12 mouse cellular contexts compared by ENCODE assay signal in genomic region chr2:174796998-174797397, GRCm38 (mm10). TPM values are rescaled to one million over a fixed set of nuclear protein-coding genes. Genes with fewer than 3 reads are reported as not detected.
DNase-seq lines count a peak whose midpoint lies in the region; ATAC-seq and TF ChIP-seq lines count a peak whose summit lies in the region.
"Had no signal": no experiment of that assay in that cellular context is flagged by ENCODE, and none has a peak within 500 bp of the region (broad histone marks: within the 10 kb centered on the region; RNA-seq: fewer than 3 reads in every experiment).

No protein-coding gene starts in this region.

- TF ChIP-seq CTCF in left cerebral cortex, adult 2 months (IDR thresholded peaks at IDR 0.05): peak; percentile 8
- peak; percentile 44 for TF ChIP-seq CTCF in Patski (IDR thresholded peaks at IDR 0.05)

- H3K9me3 ChIP-seq in limb, embryonic 15.5 days: no peaks in the 10 kb centered on the region
- H3K9me3 ChIP-seq in neural tube, embryonic 15.5 days (replicated peaks): no peaks in the 10 kb centered on the region
- H3K9me3 ChIP-seq: heart, embryonic 10.5 days; liver, embryonic 13.5 days; midbrain, embryonic 15.5 days had no signal

- POLR2A ChIA-PET in Patski (lab: Charles Lee): no interaction called here

- in situ Hi-C loops in Patski (cut with MboI; ENCODE audit: low pct_unique_long_range_greater_than_20kb): no loop called here

- no peaks in the 10 kb centered on the region for H3K4me1 ChIP-seq in limb, embryonic 15.5 days
- no peaks in the 10 kb centered on the region for H3K4me1 ChIP-seq in neural tube, embryonic 15.5 days
- H3K4me1 ChIP-seq: heart, embryonic 10.5 days; liver, embryonic 13.5 days; midbrain, embryonic 15.5 days had no signal

- no peak overlapping the region for H3K27ac ChIP-seq in left cerebral cortex, adult 2 months
- no peak overlapping the region for H3K27ac ChIP-seq in limb, embryonic 15.5 days
- no peak overlapping the region for H3K27ac ChIP-seq in neural tube, embryonic 15.5 days (replicated peaks)
- H3K27ac ChIP-seq: heart, embryonic 10.5 days; hindbrain, embryonic 14.5 days; liver, embryonic 13.5 days; midbrain, embryonic 15.5 days had no signal

- no peak for ATAC-seq in Patski
- ATAC-seq in limb, embryonic 15.5 days (ENCODE audit: insufficient number of reproducible peaks, low FRiP score, low TSS enrichment, low read depth): 0 out of 2 replicates have a peak, but pooled peaks have one; percentile 30
- ATAC-seq in neural tube, embryonic 15.5 days (ENCODE audit: low FRiP score): no peak
- ATAC-seq: midbrain, embryonic 15.5 days had no signal

- peak; percentile 20 for DNase-seq in embryo, embryonic 10 days (ENCODE audit: low spot score)
- DNase-seq in embryo, embryonic 9.5 days (ENCODE audit: extremely low spot score): no peak
- DNase-seq in left cerebral cortex, adult 2 months (ENCODE audit: extremely low spot score in 1 of 2, low spot score in 2 of 2): no peak
- DNase-seq in left cerebral cortex, postnatal 14 days (ENCODE audit: low spot score in 2 of 2): no peak
- no peak for DNase-seq in Patski (ENCODE audit: low read depth, low spot score)
- DNase-seq in ovary, postnatal 36 days (ENCODE audit: low spot score): no peak
- DNase-seq: liver, embryonic 13.5 days had no signal

- no peak overlapping the region for H3K4me2 ChIP-seq in limb, embryonic 15.5 days
- no peak overlapping the region for H3K4me2 ChIP-seq in neural tube, embryonic 15.5 days
- H3K4me2 ChIP-seq: hindbrain, embryonic 14.5 days; liver, embryonic 13.5 days; midbrain, embryonic 15.5 days had no signal

- WGBS in limb, embryonic 15.5 days: 70% methylated on average over 2 of the region's 2 CpGs
- 87% methylated on average over 2 of the region's 2 CpGs for WGBS in neural tube, embryonic 15.5 days

- no peak overlapping the region for H3K4me3 ChIP-seq in left cerebral cortex, adult 2 months
- H3K4me3 ChIP-seq in limb, embryonic 15.5 days: no peak overlapping the region
- H3K4me3 ChIP-seq in neural tube, embryonic 15.5 days (replicated peaks): no peak overlapping the region
- H3K4me3 ChIP-seq: heart, embryonic 10.5 days; liver, embryonic 13.5 days; midbrain, embryonic 15.5 days had no signal

- H3K36me3 ChIP-seq in limb, embryonic 15.5 days: no peaks in the 10 kb centered on the region
- no peaks in the 10 kb centered on the region for H3K36me3 ChIP-seq in neural tube, embryonic 15.5 days
- H3K36me3 ChIP-seq: heart, embryonic 10.5 days; liver, embryonic 13.5 days; midbrain, embryonic 15.5 days had no signal

- no peaks in the 10 kb centered on the region for H3K27me3 ChIP-seq in Patski
- H3K27me3 ChIP-seq in limb, embryonic 15.5 days: no peaks in the 10 kb centered on the region
- H3K27me3 ChIP-seq in neural tube, embryonic 15.5 days (replicated peaks): no peaks in the 10 kb centered on the region
- H3K27me3 ChIP-seq: liver, embryonic 13.5 days; midbrain, embryonic 15.5 days had no signal

- intact Hi-C loops in left cerebral cortex, adult 2 months (cut with DNase I): no loop called here
- intact Hi-C loops in left cerebral cortex, postnatal 14 days (cut with DNase I): no loop called here

- CTCF ChIA-PET in Patski (lab: Charles Lee): interaction anchor here (0.9 kb wide), 1 partner anchor 69 kb away, joined by 4 read pairs; no protein-coding TSS in a partner anchor

- H3K9ac ChIP-seq in limb, embryonic 15.5 days: no peak overlapping the region
- H3K9ac ChIP-seq in neural tube, embryonic 15.5 days (replicated peaks): no peak overlapping the region
- H3K9ac ChIP-seq: hindbrain, embryonic 14.5 days; liver, embryonic 13.5 days; midbrain, embryonic 15.5 days had no signal

RNA-seq across cellular contexts. Expression of gene Edn3, which starts 36.6 kb away (rescaled TPM):
- total RNA-seq in left cerebral cortex, adult 2 months (2021): 1 to 10 TPM; 4.5 to 5.2 TPM
- 1 to 10 TPM; 6.0 to 7.2 TPM for total RNA-seq in left cerebral cortex, postnatal 14 days (2021)
- polyA plus RNA-seq in Patski (2021): not detected
- 19.8 and 20.7 TPM in 2 replicates for polyA plus RNA-seq in limb, embryonic 15.5 days (2015; fragmentation: Nextera tagmentation; extraction: Ambion mirVana)
- 4.7 and 11.0 TPM in 2 replicates for polyA plus RNA-seq in neural tube, embryonic 15.5 days (2015; fragmentation: Nextera tagmentation; extraction: Ambion mirVana)
